Mouse (Mus musculus) olfactory bulb, adult 2 months (tissue): ENCODE data around the gene Rexo1.

ENCODE experiments used
- CTCF ChIP-seq: fragments of 200-500 bp; IDR thresholded peaks from 2 replicates; pipeline ENCODE4 v1.5.1; 2012; ENCODE audit warnings: low read depth, mild to moderate bottlenecking, low read length, moderate library complexity; ENCODE audit not compliant: insufficient read depth
- POLR2A ChIP-seq: fragments of 200-500 bp; IDR thresholded peaks from 2 replicates; pipeline ENCODE4 v1.6.1; 2012; ENCODE audit warnings: mild to moderate bottlenecking, low read depth, low read length, moderate library complexity; ENCODE audit not compliant: insufficient read depth

DNA sequence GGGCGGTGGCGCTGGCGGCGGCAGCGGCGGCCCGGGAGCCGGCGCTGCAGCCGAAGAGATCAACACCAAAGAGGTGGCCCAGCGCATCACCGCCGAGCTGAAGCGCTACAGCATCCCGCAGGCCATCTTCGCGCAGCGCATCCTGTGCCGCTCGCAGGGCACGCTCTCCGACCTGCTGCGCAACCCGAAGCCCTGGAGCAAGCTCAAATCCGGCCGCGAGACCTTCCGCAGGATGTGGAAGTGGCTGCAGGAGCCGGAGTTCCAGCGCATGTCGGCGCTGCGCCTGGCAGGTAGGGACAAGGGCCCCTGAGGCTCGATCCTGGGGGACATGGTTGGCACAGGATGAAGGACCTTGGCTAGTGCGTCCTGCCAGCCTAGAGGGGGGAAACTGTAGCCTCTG is 65.5 kb downstream of the Rexo1 start:
- TF ChIP-seq CTCF (no peak), POLR2A (no peak)
